Mouse (Mus musculus): ENCODE measurements around the gene Naa38. TPM values are rescaled to one million over a fixed set of nuclear protein-coding genes. Genes with fewer than 3 reads are reported as not detected.

The Naa38 gene
- polyA plus RNA-seq, 1 experiment from 2014 or later, result 164 TPM

DNA sequence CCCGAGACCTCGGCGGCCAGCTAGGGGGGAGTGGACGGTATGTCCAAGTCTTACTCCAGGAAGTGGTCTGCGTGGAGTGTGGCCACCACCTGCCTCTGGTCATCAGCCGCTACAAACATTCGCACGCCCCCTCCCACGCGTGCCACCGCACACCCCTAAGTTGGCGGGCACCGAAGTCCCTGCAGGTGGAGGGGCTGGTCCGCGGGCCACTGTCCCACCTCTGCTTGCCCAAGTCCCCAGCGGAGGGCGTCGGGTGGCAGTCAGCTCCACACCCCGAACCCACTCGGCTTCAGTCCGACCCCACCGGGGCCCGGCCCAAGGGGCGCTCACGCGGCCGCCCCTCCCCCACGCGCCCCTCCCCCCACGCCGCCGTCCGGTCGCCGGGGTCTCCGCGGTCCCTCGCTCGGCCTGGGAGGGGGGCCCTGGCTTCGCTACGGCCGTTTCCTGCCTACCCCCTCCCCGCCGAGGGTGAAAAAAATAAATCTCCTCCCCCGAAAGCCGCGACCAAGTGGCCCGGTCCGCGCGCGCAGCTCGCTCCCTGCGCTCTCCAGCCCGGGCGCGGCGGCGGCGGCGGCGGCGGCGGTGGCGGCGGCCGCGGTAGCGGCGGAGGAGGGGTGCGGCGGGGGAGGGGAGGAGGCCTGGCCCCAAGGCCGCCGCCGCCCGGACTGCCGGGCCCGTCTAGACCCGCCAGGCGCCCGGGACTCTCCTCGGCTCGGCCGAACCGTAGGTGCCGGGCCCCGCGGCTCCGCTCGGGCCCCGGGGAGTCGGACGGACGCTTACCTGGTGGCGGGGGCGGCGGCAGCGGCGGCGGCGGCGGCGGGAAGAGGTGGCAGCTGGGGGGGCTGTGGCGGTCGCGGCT, 26.7 kb upstream of the Naa38 start:
- ATAC-seq, result peak; percentile 26; the same call in 1 of the 2 replicates
- Histone ChIP-seq H3K4me1 (replicated peaks; ENCODE audit: control insufficient read depth, insufficient read depth, low read length) (peaks cover 29% of the 10 kb centered on the region), H3K4me3 (ENCODE audit: low read depth, low read length) (peak overlapping the region; percentile 96), H3K4me2 (replicated peaks; ENCODE audit: low read depth) (peak overlapping the region; percentile 95), H3K9ac (ENCODE audit: low read depth, low read length) (peak overlapping the region; percentile 97), H3K36me3 (ENCODE audit: control insufficient read depth, insufficient read depth) (peaks cover 7% of the 10 kb centered on the region; the same call in 1 of the 2 replicates), H3K27ac (ENCODE audit: low read depth, low read length) (peak overlapping the region; percentile 99), H3K9me3 (ENCODE audit: control insufficient read depth) (no peaks in the 10 kb centered on the region), H3K27me3 (replicated peaks; ENCODE audit: control insufficient read depth, insufficient read depth, low read length) (no peaks in the 10 kb centered on the region)
- WGBS, result under 1% methylated on average over 62 of the region's 106 CpGs
- no peak for TF ChIP-seq CTCF (IDR thresholded peaks at IDR 0.05; ENCODE audit: low read depth)

DNA sequence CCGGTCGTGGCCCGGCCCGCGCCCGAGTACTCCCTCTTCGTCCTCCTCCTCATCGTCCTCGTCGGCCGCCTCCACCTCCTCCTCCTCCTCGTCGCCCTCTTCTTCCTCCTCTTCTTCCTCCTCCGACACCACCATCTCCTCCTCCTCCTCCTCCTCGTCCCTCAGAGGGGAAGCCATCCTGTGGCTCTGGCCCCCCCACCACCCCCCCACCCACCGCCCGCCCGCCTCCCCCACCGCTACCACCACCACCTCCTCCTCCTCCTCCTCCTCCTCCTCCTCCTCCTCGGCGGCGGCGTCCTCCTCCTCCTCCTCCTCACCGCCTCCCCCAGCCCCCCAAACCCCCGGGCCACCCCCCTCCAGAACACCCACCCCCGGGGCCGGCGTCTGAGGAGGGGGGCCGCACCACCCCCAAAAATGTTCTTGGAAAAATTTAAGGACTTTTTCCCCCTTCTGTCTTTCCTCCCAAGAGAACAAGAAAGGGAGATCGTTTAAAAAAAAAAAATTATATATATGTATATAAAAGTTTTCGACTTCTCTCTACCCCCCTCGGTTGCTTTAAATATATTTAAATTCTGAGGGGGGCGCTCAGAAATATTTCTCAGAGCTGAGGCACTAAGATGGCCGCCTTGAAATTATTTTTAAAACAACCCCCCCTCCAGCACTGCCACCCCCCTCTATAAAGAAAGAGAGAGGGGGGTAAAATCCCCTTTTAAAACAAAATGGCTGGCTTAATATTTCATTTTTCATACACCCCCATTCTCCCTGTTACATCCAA, 25.9 kb upstream of the Naa38 start, which contains the start of gene Chd3:
Gene Chd3 (minus strand): TSS at position 192 of the 775 bp plus-strand sequence.
- no peaks in the 10 kb centered on the region for H3K9me3 ChIP-seq (ENCODE audit: control insufficient read depth)
- H3K4me1 ChIP-seq (replicated peaks; ENCODE audit: control insufficient read depth, insufficient read depth, low read length), result peaks cover 25% of the 10 kb centered on the region
- H3K27ac ChIP-seq (ENCODE audit: low read depth, low read length), result peak within 1 kb of the TSS; percentile 99
- TF ChIP-seq CTCF (IDR thresholded peaks at IDR 0.05; ENCODE audit: low read depth), result no peak
- H3K4me2 ChIP-seq (replicated peaks; ENCODE audit: low read depth), result peak within 1 kb of the TSS; percentile 95
- H3K4me3 ChIP-seq (ENCODE audit: low read depth, low read length), result peak within 1 kb of the TSS; percentile 96
- ATAC-seq, result no peak
- 1% methylated on average over 22 of the region's 34 CpGs for WGBS
- peaks cover 6% of the 10 kb centered on the region; the same call in 1 of the 2 replicates for H3K36me3 ChIP-seq (ENCODE audit: control insufficient read depth, insufficient read depth)
- H3K9ac ChIP-seq (ENCODE audit: low read depth, low read length), result peak within 1 kb of the TSS; percentile 97
- H3K27me3 ChIP-seq (replicated peaks; ENCODE audit: control insufficient read depth, insufficient read depth, low read length), result no peaks in the 10 kb centered on the region

DNA sequence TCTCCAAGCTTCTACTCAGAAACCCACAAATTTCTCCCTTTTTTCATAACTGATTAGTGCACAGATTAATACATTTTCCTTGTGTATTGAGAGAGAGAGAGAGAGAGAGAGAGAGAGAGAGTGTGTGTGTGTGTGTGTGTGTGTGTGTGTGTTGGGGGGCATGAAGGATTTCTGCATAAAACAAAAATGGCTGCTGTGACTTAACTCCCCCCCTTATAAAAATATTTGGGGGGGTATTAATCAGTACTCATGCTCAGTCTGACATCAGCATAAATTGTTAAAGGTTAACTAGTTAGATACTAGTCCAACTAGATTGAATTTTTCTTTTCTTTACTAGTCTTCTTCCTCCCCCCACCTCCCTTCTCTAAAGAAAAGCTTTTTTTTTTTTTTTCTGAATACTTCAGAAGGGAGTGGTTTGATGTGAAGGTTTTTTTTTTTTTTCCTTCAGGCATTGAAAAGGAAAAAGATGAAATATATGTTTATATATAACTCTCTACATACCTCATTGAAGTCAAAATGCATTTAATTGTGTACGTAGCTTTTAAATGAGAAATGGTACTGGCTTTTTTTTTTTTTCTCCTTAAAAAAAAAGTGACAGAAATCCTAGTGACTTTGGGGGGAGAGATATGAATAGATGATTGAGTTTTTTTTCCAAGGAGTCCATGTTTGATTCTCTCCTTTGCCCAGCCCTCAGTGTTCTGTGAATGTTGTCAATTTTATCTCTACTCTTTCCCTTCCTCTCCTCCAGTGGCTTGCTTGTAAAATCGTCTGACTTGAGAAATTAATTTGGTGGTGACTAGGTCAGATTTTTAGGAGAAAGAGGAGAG, 25.1 kb upstream of the Naa38 start:
- 28% methylated on average over 2 of the region's 2 CpGs for WGBS
- peaks cover 17% of the 10 kb centered on the region for H3K4me1 ChIP-seq (replicated peaks; ENCODE audit: control insufficient read depth, insufficient read depth, low read length)

DNA sequence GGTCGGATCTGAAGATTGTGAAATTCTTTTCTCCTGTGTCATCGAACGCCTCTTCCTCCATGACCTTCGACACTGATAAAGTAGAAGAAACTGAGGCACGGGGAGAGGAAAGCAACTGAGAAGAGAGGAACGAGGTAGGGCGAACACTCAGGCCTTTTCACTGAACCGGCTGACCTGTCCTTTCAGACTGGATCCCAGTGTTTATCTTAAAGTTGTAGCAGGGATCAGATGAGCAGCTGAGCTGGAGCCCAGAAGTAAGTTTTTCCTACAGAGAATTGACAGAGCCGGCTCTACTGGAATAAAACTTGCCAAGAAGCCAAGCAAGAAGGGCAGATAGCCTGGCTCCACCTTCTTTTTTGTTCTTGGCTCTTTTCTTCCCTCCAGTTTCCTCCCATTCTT, 24.5 kb upstream of the Naa38 start:
- Histone ChIP-seq H3K9me3 (ENCODE audit: control insufficient read depth) (no peaks in the 10 kb centered on the region), H3K36me3 (ENCODE audit: control insufficient read depth, insufficient read depth) (peaks cover 8% of the 10 kb centered on the region; the same call in 1 of the 2 replicates), H3K27ac (ENCODE audit: low read depth, low read length) (peak overlapping the region; percentile 28; the same call in 1 of the 2 replicates), H3K4me1 (replicated peaks; ENCODE audit: control insufficient read depth, insufficient read depth, low read length) (peaks cover 11% of the 10 kb centered on the region), H3K4me2 (replicated peaks; ENCODE audit: low read depth) (peak overlapping the region; percentile 35; the same call in 1 of the 2 replicates), H3K4me3 (ENCODE audit: low read depth, low read length) (no peak overlapping the region), H3K9ac (ENCODE audit: low read depth, low read length) (no peak overlapping the region), H3K27me3 (replicated peaks; ENCODE audit: control insufficient read depth, insufficient read depth, low read length) (no peaks in the 10 kb centered on the region)
- 27% methylated on average over 9 of the region's 9 CpGs for WGBS
- ATAC-seq, result no peak
- TF ChIP-seq CTCF (IDR thresholded peaks at IDR 0.05; ENCODE audit: low read depth), result no peak

More for the DNA sequence above, 25.1 kb upstream of the Naa38 start:
- no peak for ATAC-seq
- H3K4me2 ChIP-seq (replicated peaks; ENCODE audit: low read depth), result peak overlapping the region; percentile 95
- TF ChIP-seq CTCF (IDR thresholded peaks at IDR 0.05; ENCODE audit: low read depth), result no peak
- no peaks in the 10 kb centered on the region for H3K9me3 ChIP-seq (ENCODE audit: control insufficient read depth)
- peaks cover 8% of the 10 kb centered on the region; the same call in 1 of the 2 replicates for H3K36me3 ChIP-seq (ENCODE audit: control insufficient read depth, insufficient read depth)
- H3K9ac ChIP-seq (ENCODE audit: low read depth, low read length), result no peak overlapping the region
- H3K27ac ChIP-seq (ENCODE audit: low read depth, low read length), result peak overlapping the region; percentile 99
- H3K27me3 ChIP-seq (replicated peaks; ENCODE audit: control insufficient read depth, insufficient read depth, low read length), result no peaks in the 10 kb centered on the region
- peak overlapping the region; percentile 96; the same call in 1 of the 2 replicates for H3K4me3 ChIP-seq (ENCODE audit: low read depth, low read length)

DNA sequence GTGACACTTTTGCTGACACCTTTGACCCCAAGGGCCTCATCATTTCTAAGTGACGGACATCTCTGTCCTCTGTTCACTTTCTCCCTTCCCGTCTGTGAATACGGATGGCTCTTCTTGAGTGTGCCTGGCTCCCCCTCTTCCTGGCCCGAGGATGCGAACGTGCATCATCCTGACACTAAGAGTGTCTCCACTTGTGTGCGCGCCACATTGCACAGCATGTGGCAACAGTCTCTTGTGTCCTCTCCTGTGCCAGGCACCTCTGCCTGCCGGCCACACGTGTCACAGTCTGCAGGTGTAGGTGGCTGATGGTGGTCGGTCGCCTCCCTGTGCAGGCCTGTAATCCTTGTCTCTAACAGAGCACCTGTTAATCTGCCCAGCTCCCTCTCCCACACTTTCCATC, 23.7 kb upstream of the Naa38 start:
- H3K27me3 ChIP-seq (replicated peaks; ENCODE audit: control insufficient read depth, insufficient read depth, low read length), result no peaks in the 10 kb centered on the region
- ATAC-seq, result no peak
- no peak for TF ChIP-seq CTCF (IDR thresholded peaks at IDR 0.05; ENCODE audit: low read depth)
- H3K27ac ChIP-seq (ENCODE audit: low read depth, low read length), result no peak overlapping the region
- H3K36me3 ChIP-seq (ENCODE audit: control insufficient read depth, insufficient read depth), result peaks cover 8% of the 10 kb centered on the region; the same call in 1 of the 2 replicates
- H3K4me2 ChIP-seq (replicated peaks; ENCODE audit: low read depth), result no peak overlapping the region
- no peak overlapping the region for H3K9ac ChIP-seq (ENCODE audit: low read depth, low read length)
- no peak overlapping the region for H3K4me3 ChIP-seq (ENCODE audit: low read depth, low read length)
- H3K4me1 ChIP-seq (replicated peaks; ENCODE audit: control insufficient read depth, insufficient read depth, low read length), result peaks cover 8% of the 10 kb centered on the region; the same call in 1 of the 2 replicates
- no peaks in the 10 kb centered on the region for H3K9me3 ChIP-seq (ENCODE audit: control insufficient read depth)
- 59% methylated on average over 12 of the region's 12 CpGs for WGBS

Data from intestine, postnatal 0 days (tissue).